Mouse (Mus musculus) frontal cortex, postnatal 25 days (tissue): ENCODE measurements around the gene Brat1.
A peak's percentile ranks its signal among the peaks of the same experiment; 100 is the strongest.

Source experiments
- DNase-seq, 2 experiments: peaks; one replicate each; pipeline ENCODE4 v3.0.0; 2022; ENCODE audit warnings: low spot score in 2 of 2

The Brat1 gene

GRCm38 (mm10) chr5:140743706-140744131, 38.9 kb downstream of the Brat1 start:
- no peak for DNase-seq

- DNase-seq, result no peak
These were observed 43.6 kb downstream of the Brat1 start for GRCm38 (mm10) chr5:140748425-140748824.

GRCm38 (mm10) chr5:140749062-140749875, 44.5 kb downstream of the Brat1 start:
- peak; percentile 34 to 69 for DNase-seq

GRCm38 (mm10) chr5:140750925-140751324, 46.1 kb downstream of the Brat1 start:
- no peak for DNase-seq

GRCm38 (mm10) chr5:140752041-140752440, 47.2 kb downstream of the Brat1 start:
- DNase-seq, result no peak

GRCm38 (mm10) chr5:140752639-140753038, 47.8 kb downstream of the Brat1 start:
- DNase-seq, result no peak

- DNase-seq, result no peak
These were observed 48.4 kb downstream of the Brat1 start for GRCm38 (mm10) chr5:140753223-140753622.

- no peak for DNase-seq
These were observed 54.1 kb downstream of the Brat1 start for GRCm38 (mm10) chr5:140758864-140759263.

GRCm38 (mm10) chr5:140762540-140762939, 57.7 kb downstream of the Brat1 start:
- DNase-seq, result no peak

GRCm38 (mm10) chr5:140764921-140765613, 60.3 kb downstream of the Brat1 start:
- no peak for DNase-seq

GRCm38 (mm10) chr5:140766566-140766965, 61.8 kb downstream of the Brat1 start:
- no peak for DNase-seq

- peak; percentile 25 to 48 for DNase-seq
These were observed 62.9 kb downstream of the Brat1 start for GRCm38 (mm10) chr5:140767704-140768141.

GRCm38 (mm10) chr5:140768333-140768732, 63.5 kb downstream of the Brat1 start:
- DNase-seq, result no peak
